Comparison of ENCODE assay signal across 13 mouse cellular contexts in genomic region chr13:55881431-55882202, GRCm38 (mm10). TPM values are rescaled to one million over a fixed set of nuclear protein-coding genes. Genes with fewer than 3 reads are reported as not detected.
DNase-seq lines count a peak whose midpoint lies in the region; ATAC-seq and TF ChIP-seq lines count a peak whose summit lies in the region.
"Had no signal": no experiment of that assay in that cellular context is flagged by ENCODE, and none has a peak within 500 bp of the region (broad histone marks: within the 10 kb centered on the region; RNA-seq: fewer than 3 reads in every experiment).

No protein-coding gene starts in this region.

- H3K4me2 ChIP-seq in kidney, postnatal 0 days (ENCODE audit: low read length), result no peak overlapping the region
- no peak overlapping the region for H3K4me2 ChIP-seq in embryonic facial prominence, embryonic 13.5 days
- H3K4me2 ChIP-seq in liver, postnatal 0 days (ENCODE audit: low read depth, low read length), result no peak overlapping the region; the same call in 1 of the 2 replicates
- H3K4me2 ChIP-seq: limb, embryonic 15.5 days; neural tube, embryonic 12.5 days had no signal

- WGBS in kidney, postnatal 0 days, result 50% methylated on average over 16 of the region's 16 CpGs
- WGBS in embryonic facial prominence, embryonic 13.5 days, result 51% methylated on average over 16 of the region's 16 CpGs
- WGBS in liver, postnatal 0 days (ENCODE audit: insufficient replicate concordance), result 53% methylated on average over 16 of the region's 16 CpGs

- H3K4me3 ChIP-seq in kidney, postnatal 0 days (replicated peaks; ENCODE audit: low read depth, low read length), result no peak overlapping the region
- H3K4me3 ChIP-seq in embryonic facial prominence, embryonic 13.5 days, result no peak overlapping the region
- no peak overlapping the region for H3K4me3 ChIP-seq in liver, postnatal 0 days (ENCODE audit: low read depth, low read length)
- H3K4me3 ChIP-seq: erythroblast, embryonic 14.5 days; limb, embryonic 15.5 days; neural tube, embryonic 12.5 days had no signal

- H3K27me3 ChIP-seq in kidney, postnatal 0 days (ENCODE audit: insufficient read depth, low read length), result no peaks in the 10 kb centered on the region
- H3K27me3 ChIP-seq in embryonic facial prominence, embryonic 13.5 days, result peaks cover 9% of the 10 kb centered on the region; the same call in 1 of the 2 replicates
- H3K27me3 ChIP-seq in liver, postnatal 0 days (ENCODE audit: insufficient read depth, low read length), result no peaks in the 10 kb centered on the region
- H3K27me3 ChIP-seq: neural tube, embryonic 12.5 days had no signal

- 0 out of 2 replicates have a peak overlapping the region, but pooled peaks have one; percentile 11 for H3K27ac ChIP-seq in kidney, postnatal 0 days
- peak overlapping the region; percentile 41 for H3K27ac ChIP-seq in embryonic facial prominence, embryonic 13.5 days
- H3K27ac ChIP-seq in liver, postnatal 0 days (ENCODE audit: low read depth), result no peak overlapping the region
- H3K27ac ChIP-seq: limb, embryonic 15.5 days; neural tube, embryonic 12.5 days had no signal

- no peak for TF ChIP-seq EP300 in liver, postnatal 0 days (IDR thresholded peaks at IDR 0.05; ENCODE audit: low read depth)

- TF ChIP-seq CTCF in kidney, postnatal 0 days (IDR thresholded peaks at IDR 0.05; ENCODE audit: low read depth), result no peak
- TF ChIP-seq CTCF in liver, postnatal 0 days (IDR thresholded peaks at IDR 0.05; ENCODE audit: low read depth), result no peak

- H3K36me3 ChIP-seq in kidney, postnatal 0 days (ENCODE audit: insufficient read depth, low read length), result no peaks in the 10 kb centered on the region
- H3K36me3 ChIP-seq in embryonic facial prominence, embryonic 13.5 days, result no peaks in the 10 kb centered on the region
- no peaks in the 10 kb centered on the region for H3K36me3 ChIP-seq in liver, postnatal 0 days (replicated peaks; ENCODE audit: insufficient read depth, low read length)
- H3K36me3 ChIP-seq: limb, embryonic 15.5 days; neural tube, embryonic 12.5 days had no signal

- DNase-seq in kidney, postnatal 0 days (ENCODE audit: low spot score), result peak; percentile 79
- DNase-seq in kidney, adult 8-10 months, result no peak
- DNase-seq in NIH3T3 (ENCODE audit: low read depth), result peak; percentile 9
- DNase-seq in liver, postnatal 0 days, result peak; percentile 40
- DNase-seq in layer of hippocampus, adult 11-12 months (ENCODE audit: low spot score), result no peak
- no peak for DNase-seq in gastrocnemius, adult 8-10 months (ENCODE audit: low spot score in 2 of 2)
- DNase-seq: cerebellum, adult 11-12 months; right cerebral cortex, postnatal 25 days had no signal

- H3K9me3 ChIP-seq in kidney, postnatal 0 days (replicated peaks; ENCODE audit: low read length), result no peaks in the 10 kb centered on the region
- no peaks in the 10 kb centered on the region for H3K9me3 ChIP-seq in embryonic facial prominence, embryonic 13.5 days
- H3K9me3 ChIP-seq in liver, postnatal 0 days (ENCODE audit: low read length), result no peaks in the 10 kb centered on the region
- H3K9me3 ChIP-seq: limb, embryonic 15.5 days; neural tube, embryonic 12.5 days had no signal

- no peak overlapping the region for H3K9ac ChIP-seq in kidney, postnatal 0 days (ENCODE audit: low read depth, low read length)
- H3K9ac ChIP-seq in embryonic facial prominence, embryonic 13.5 days, result no peak overlapping the region
- no peak overlapping the region for H3K9ac ChIP-seq in liver, postnatal 0 days (replicated peaks)
- H3K9ac ChIP-seq: limb, embryonic 15.5 days; neural tube, embryonic 12.5 days had no signal

- peaks cover 3% of the 10 kb centered on the region; the same call in 1 of the 2 replicates for H3K4me1 ChIP-seq in kidney, postnatal 0 days (replicated peaks; ENCODE audit: insufficient read depth, low read length)
- H3K4me1 ChIP-seq in embryonic facial prominence, embryonic 13.5 days, result peaks cover 13% of the 10 kb centered on the region
- peaks cover 18% of the 10 kb centered on the region for H3K4me1 ChIP-seq in liver, postnatal 0 days (ENCODE audit: insufficient read depth)
- H3K4me1 ChIP-seq: neural tube, embryonic 12.5 days had no signal

- 0 out of 2 replicates have a peak, but pooled peaks have one; percentile 45 for ATAC-seq in kidney, postnatal 0 days (replicated peaks; ENCODE audit: low FRiP score, low read depth)
- ATAC-seq in embryonic facial prominence, embryonic 13.5 days (ENCODE audit: insufficient number of reproducible peaks, insufficient read depth, low FRiP score, low TSS enrichment, low read depth), result no peak
- ATAC-seq in liver, postnatal 0 days, result peak; percentile 86

RNA-seq across cellular contexts. Expression of gene Pitx1, which starts 45.6 kb away (rescaled TPM):
- 0.08 TPM in 1 of 2 replicates, not detected in the other for polyA plus RNA-seq in kidney, postnatal 0 days (2015; fragmentation: Nextera tagmentation; extraction: Ambion mirVana)
- 27.7 and 62.7 TPM in 2 replicates for polyA plus RNA-seq in embryonic facial prominence, embryonic 13.5 days (2015; fragmentation: Nextera tagmentation; extraction: Ambion mirVana)
- not detected in 2 replicates for polyA plus RNA-seq in liver, postnatal 0 days (2015; fragmentation: Nextera tagmentation; extraction: Ambion mirVana)
- total RNA-seq in gastrocnemius, adult 8-10 months (2022), result under 1 TPM; 0.12 to 0.27 (median 0.21) TPM
- polyA plus RNA-seq: gonadal fat pad, adult 2 months had no signal

Comparison
In these comparisons a context has a peak if more than half of its experiments do, and no peak if none do; other contexts are left out.
1. DNase-seq: peak in kidney, postnatal 0 days (single experiment), NIH3T3 (single experiment) and liver, postnatal 0 days (single experiment); none in kidney, adult 8-10 months (0 of 2), layer of hippocampus, adult 11-12 months (single experiment) and gastrocnemius, adult 8-10 months (0 of 2).
2. RNA of gene Pitx1, which starts 45.6 kb away (polyA plus RNA-seq): 27.7 to 62.7 TPM in embryonic facial prominence, embryonic 13.5 days; 0.08 TPM in kidney, postnatal 0 days and not detected in liver, postnatal 0 days; every median in the first group is over 10 times any median in the second.